Mouse (Mus musculus) hindbrain, embryonic 16.5 days (tissue): ENCODE data around the gene Cyp4a31. TPM values are rescaled to one million over a fixed set of nuclear protein-coding genes. Genes with fewer than 3 reads are reported as not detected.
"Not testable (repeated sequence)": the region's sequence is repeated elsewhere in the genome, so short reads cannot be mapped to it uniquely, and the experiment has no call there.

Experiments used
- ATAC-seq: fragments of 200-750 bp; cut with Nextera tagmentation; 2 replicates; pipeline ENCODE4 v1.8.0; 2017; ENCODE audit warnings: moderate TSS enrichment, moderate library complexity
- H3K27ac ChIP-seq: fragments of 300-500 bp; sonication (generic); 2 replicates; pipeline ENCODE4 v1.5.1; 2014; ENCODE audit warnings: low read depth, mild to moderate bottlenecking, control low read depth, low read length, moderate library complexity
- H3K27me3 ChIP-seq: fragments of 300-500 bp; sonication (generic); replicated peaks from 2 replicates; pipeline ENCODE4 v1.6.1; 2014; ENCODE audit warnings: low read length; ENCODE audit not compliant: control insufficient read depth, insufficient read depth
- H3K36me3 ChIP-seq: fragments of 300-500 bp; sonication (generic); 2 replicates; pipeline ENCODE4 v1.6.1; 2014; ENCODE audit warnings: mild to moderate bottlenecking, low read length, moderate library complexity, mixed read lengths; ENCODE audit not compliant: control insufficient read depth, insufficient read depth
- H3K4me1 ChIP-seq: fragments of 300-500 bp; sonication (generic); 2 replicates; pipeline ENCODE4 v1.6.1; 2014; ENCODE audit warnings: low read depth, low read length; ENCODE audit not compliant: control insufficient read depth, insufficient read depth
- H3K4me2 ChIP-seq: fragments of 300-500 bp; sonication (generic); 2 replicates; pipeline ENCODE4 v1.6.1; 2014; ENCODE audit warnings: mild to moderate bottlenecking, low read length, control low read depth, moderate library complexity
- H3K4me3 ChIP-seq: fragments of 300-500 bp; sonication (generic); 2 replicates; pipeline ENCODE4 v1.5.1; 2014; ENCODE audit warnings: mild to moderate bottlenecking, low read length, control low read depth, moderate library complexity
- H3K9ac ChIP-seq: fragments of 300-500 bp; sonication (generic); 2 replicates; pipeline ENCODE4 v1.6.1; 2014; ENCODE audit warnings: low read depth, mild to moderate bottlenecking, control low read depth, low read length, moderate library complexity
- H3K9me3 ChIP-seq: fragments of 300-500 bp; sonication (generic); 2 replicates; pipeline ENCODE4 v1.6.1; 2014; ENCODE audit warnings: mild to moderate bottlenecking, low read length, moderate library complexity; ENCODE audit not compliant: control insufficient read depth
- WGBS: fragments of 180-500 bp; shearing (Covaris S2); extraction: QIAGEN DNeasy Blood & Tissue Kit; methylation state at CpG from one replicate; pipeline ENCODE4 v1.1.7; 2014; 5-methylcytosine and 5-hydroxymethylcytosine counted together
- polyA plus RNA-seq: library from polyadenylated mRNA; unstranded; fragments of >200 nt; fragmentation: Nextera tagmentation; extraction: Ambion mirVana; gene quantifications from 2 replicates; pipeline ENCODE4 v1.2.1, GENCODE M21; 2015

Cyp4a31 gene
- polyA plus RNA-seq, 1 experiment from 2014 or later: not detected

DNA sequence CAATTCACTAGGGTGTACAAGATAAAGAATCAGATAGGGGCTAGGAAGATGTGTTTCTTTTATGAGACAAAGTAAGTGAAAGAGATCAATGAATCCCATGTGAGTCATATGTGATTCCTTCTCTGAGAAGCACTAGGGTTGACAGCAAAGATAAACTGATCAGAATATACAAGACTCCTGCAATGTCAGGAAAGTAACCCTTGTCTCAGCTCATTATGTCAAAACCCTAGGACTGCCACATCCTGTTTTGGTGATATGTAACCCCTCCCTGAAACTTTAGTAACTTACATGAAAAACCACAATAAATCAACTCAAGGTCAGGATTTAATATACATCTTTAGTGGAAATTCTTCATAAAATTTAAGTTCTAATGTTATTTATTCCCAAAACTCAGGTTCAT lies 50.6 kb downstream of the Cyp4a31 start:
- Histone ChIP-seq H3K9me3 (no peaks in the 10 kb centered on the region), H3K27ac (no peak overlapping the region), H3K36me3 (no peaks in the 10 kb centered on the region), H3K27me3 (no peaks in the 10 kb centered on the region), H3K4me1 (no peaks in the 10 kb centered on the region), H3K4me3 (no peak overlapping the region), H3K9ac (no peak overlapping the region), H3K4me2 (no peak overlapping the region)
- no peak for ATAC-seq

DNA sequence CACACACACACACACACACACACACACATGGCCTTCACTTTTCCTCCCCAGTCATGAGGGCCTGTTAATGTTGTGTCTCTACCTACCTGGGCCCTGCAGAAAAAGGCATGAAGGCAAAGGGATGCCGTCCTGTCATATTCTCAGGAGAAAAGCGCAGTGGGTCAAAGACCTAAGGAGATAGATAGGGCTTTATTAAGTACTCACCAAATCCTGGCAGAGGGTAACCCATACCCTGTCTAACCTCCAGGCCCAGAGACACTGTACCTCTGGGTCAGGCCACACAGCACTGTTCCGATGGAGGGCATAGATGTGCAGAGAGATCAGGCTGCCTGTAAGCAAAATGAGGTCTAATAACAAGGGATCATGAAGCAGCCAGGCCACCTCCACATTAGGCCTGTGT lies 62.1 kb downstream of the Cyp4a31 start:
- H3K4me2 ChIP-seq, H3K9ac ChIP-seq, H3K36me3 ChIP-seq, H3K27ac ChIP-seq, H3K4me1 ChIP-seq, H3K27me3 ChIP-seq, H3K4me3 ChIP-seq, ATAC-seq, H3K9me3 ChIP-seq: not testable (repeated sequence)
- 90% methylated on average over 3 of the region's 3 CpGs for WGBS

Other genes with a start within 250 kb of the Cyp4a31 start
- gene Cyp4a12b, start 152.0 kb upstream of the Cyp4a31 start, polyA plus RNA-seq: not detected in 2 replicates
- not detected in 2 replicates for gene Cyp4a30b, start 111.0 kb upstream of the Cyp4a31 start, polyA plus RNA-seq
- not detected in 2 replicates for gene Cyp4a14, start 67.5 kb upstream of the Cyp4a31 start, polyA plus RNA-seq
- gene Cyp4a10, start 45.4 kb upstream of the Cyp4a31 start, polyA plus RNA-seq: not detected in 2 replicates
- not detected in 2 replicates for gene Cyp4a32, start 37.3 kb downstream of the Cyp4a31 start, polyA plus RNA-seq
- gene Cyp4b1, start 84.1 kb downstream of the Cyp4a31 start, polyA plus RNA-seq: 1.3 and 1.7 TPM in 2 replicates
- gene Efcab14, start 174.1 kb downstream of the Cyp4a31 start, polyA plus RNA-seq: 16.1 and 19.0 TPM in 2 replicates
- 0.20 and 0.33 TPM in 2 replicates for gene Tex38, start 217.4 kb downstream of the Cyp4a31 start, polyA plus RNA-seq
- 37.7 and 38.6 TPM in 2 replicates for gene Atpaf1, start 221.2 kb downstream of the Cyp4a31 start, polyA plus RNA-seq